Mouse (Mus musculus): ENCODE measurements at regions not wholly inside any gene's neighbourhood (a gene's known extent, or its start where the extent isn't known, plus 50 kb on each side); places are given as distances from the start of the nearest gene placed in this dataset.

- DNase-seq, result no peak
Measured at GRCm38 (mm10) chr10:120665670-120666069, 189.4 kb upstream of the Hmga2 start.

DNA sequence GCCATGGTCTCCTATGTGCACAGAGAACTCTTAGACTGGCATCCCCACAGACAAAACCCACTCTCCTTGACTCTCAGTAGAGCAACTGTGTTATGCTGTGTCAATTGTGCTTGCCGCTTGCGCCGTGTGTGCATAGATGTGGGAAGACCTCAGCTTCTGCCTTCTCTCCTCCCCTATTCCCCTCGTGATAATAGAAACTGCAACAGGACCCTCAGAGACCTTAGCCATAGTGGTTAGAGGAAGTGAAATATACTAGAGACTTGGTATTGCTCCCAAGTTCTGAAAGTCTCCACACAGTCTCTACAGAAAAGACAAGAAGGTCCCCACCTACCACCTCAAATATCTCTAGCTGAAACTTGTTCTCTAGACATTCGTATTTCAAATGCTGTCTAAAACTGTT, 188.2 kb upstream of the Hmga2 start:
- no peak for DNase-seq

GRCm38 (mm10) chr10:120663396-120663795, 187.1 kb upstream of the Hmga2 start:
- DNase-seq, result no peak

GRCm38 (mm10) chr10:120660503-120660902, 184.2 kb upstream of the Hmga2 start:
- no peak for DNase-seq

DNA sequence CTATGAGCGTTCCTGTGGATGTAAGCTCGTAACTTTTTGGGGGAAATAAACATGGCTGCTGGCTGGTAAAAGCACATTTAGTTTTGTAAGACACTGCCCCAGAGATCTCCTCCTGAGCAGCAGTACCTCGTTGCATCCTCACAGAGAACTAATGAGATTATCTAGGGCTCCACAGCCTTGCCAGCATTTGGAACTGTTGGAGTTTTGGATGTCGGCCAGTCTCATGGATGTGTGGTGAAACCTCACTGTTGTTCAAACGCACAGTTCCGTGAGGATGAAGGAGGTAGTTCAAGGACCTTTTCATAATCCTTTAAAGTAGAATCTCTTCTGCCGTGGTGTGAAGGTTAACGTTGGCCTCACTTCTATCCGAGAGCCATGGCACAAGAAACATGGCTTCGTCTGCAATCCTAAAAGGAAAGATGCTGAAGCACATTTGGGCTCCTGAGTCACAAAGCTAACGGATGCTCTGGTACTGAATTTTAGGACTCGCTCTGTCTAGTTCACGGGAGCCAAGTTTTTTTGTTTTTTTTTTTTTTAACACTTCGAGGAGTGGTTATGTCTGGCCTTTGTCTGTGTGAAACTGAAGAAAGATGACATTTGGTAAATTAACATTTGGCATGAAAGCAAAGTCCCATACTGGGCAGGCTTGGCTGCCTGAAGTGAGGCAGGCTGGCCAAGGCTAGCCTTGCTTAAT, 179.1 kb upstream of the Hmga2 start:
- no peak for DNase-seq

DNA sequence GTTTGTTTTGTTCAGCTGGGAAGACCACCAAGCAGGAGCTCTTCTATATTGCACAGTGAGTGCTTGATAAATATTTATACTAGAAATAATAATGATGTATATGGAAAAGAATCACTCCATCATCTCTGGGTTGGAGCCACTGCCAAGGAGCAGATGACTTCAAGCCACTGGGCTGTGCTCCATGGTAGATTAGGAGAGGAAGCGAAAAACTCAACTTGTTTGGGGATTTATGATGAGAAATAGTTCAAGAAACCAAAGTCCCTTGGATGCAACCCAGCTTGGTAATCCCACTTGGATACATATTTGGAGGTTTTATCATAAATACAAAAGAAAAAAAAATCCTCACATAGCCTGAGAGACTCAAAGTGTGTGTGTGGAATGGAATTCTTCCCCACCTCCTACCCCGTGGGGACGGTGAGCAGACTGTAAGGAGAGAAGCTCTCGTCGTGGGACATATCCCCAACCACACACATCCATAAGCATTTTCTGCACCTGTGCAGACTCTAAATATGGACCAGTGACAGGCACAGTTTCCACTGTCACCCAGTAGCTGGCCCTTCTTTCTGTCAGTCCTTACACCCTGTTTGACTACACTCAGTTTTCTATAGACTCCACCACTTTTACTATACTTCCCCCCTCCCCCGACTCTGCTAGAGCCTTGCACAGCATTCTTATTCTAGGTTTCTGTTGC, 176.4 kb upstream of the Hmga2 start:
- no peak for DNase-seq

DNA sequence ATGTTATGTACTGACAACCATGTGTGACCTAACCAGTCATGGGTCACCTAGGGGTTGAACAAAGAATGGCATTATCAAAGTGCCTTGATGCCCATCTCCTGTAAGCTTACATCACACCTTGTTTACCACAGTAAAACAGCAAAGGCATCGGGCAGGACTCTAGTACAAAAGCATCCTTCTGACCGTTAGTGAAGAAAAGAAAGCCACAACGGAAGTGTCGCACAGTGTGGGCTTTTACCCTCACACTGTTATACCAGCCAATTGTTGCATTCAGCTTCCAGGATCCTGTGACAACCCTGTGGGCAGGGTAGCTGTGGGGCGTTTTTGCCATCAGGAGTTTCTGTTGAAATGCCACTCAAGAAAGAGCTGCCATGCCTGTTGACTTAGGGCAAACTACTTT, 175.6 kb upstream of the Hmga2 start:
- DNase-seq, result no peak

DNA sequence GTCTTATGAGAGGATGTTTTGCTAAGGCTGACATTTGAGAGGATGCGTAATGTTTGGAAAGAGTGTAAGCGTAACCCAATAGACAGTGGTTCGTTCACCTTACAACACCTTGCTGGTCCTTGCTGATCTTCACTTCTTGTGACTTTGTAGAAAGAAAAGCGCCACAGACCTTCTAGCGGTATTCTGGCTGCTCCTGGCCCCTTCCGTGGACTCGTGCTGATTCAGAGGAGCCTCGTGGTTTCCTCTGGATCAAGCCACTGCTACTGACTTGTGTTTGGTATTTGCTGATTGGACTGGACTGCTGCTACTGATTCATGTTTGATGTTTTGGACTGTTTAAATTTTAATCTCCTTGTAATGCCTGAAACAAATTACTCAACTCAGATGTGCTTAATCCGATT, 174.1 kb upstream of the Hmga2 start:
- DNase-seq, result no peak

DNA sequence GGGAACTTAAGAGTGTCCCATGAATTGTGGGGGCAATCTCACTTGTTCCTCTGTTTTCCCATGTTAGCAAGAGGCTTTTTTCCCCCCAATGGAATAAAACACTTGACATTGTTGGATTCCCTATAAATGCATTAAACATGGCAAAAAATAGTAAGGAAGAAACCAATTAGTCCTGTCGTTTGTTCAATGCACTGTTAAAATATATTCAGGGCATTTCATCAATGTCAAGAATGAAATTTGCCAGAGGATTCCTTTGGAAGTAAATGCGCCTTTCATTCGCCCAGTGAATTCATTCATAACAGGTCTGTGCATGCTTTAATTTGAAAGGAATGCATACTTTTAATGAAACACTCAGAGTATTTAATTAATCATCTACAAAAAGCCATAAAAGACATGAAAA, 172.5 kb upstream of the Hmga2 start:
- no peak for DNase-seq

DNA sequence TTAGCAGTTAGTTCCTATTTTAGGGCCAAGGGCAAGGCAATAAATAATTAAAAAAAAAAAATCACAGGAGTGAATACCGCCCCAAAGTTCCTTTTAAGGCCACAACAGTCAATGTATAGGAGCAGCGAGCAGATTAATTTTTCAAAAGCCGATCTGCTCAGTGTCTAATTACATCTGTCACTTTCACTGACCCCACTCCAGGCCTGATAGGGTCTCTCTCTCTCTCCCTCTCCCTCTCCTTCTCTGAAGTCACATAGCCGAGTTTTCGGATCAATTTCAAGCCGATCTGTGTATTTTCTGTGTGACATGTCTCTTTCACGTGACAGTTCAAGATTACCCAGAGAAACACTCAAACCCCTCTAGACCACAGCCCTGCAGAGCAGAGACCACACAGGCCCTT, 171.8 kb upstream of the Hmga2 start:
- DNase-seq, result no peak

GRCm38 (mm10) chr10:120647323-120647722, 171.1 kb upstream of the Hmga2 start:
- DNase-seq, result no peak

GRCm38 (mm10) chr10:120646862-120647311, 170.6 kb upstream of the Hmga2 start:
- peak; percentile 55 for DNase-seq

DNA sequence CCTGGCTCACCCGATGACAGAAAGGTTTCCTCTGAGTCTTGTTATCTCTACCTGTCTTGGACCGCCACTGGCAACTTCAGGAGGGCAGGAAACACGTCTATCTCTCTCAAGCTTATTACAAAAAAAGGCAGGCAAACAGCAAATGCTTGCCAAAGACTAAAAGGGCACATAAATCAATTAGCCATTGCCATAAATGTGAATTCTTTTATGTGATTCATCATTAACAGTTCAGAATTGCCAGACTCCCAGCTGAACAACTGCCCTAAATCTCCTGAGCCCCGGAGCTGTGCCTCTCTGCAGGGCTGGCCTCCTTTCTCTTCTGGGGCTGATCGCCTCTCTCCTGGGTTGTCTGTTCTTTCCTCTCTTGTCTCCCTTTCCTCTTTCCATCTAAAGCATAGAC, 164.6 kb upstream of the Hmga2 start:
- DNase-seq, result no peak

DNA sequence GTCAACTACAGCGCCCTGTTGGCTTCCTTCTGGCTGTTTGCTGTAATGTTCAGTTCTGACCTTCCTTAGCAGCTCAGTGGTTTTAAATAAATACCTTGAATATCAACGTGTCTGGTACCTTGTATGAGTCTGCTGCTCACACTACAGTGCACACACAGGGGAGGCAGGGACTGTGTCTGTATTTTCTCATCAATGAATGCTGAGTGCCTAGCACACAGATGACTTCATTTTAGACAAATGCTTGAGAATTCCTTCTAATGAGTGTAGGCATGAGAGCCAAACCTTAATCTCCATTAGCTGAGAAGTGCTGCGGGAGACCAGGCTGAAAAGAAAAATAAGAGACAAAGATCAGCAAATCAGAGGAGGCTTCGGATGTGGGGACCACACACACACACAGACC, 162.0 kb upstream of the Hmga2 start:
- DNase-seq, result no peak

- peak; percentile 38 for DNase-seq
Measured at GRCm38 (mm10) chr10:120635818-120636543, 159.7 kb upstream of the Hmga2 start.

- no peak for DNase-seq
Measured at GRCm38 (mm10) chr10:120635194-120635593, 158.9 kb upstream of the Hmga2 start.

DNA sequence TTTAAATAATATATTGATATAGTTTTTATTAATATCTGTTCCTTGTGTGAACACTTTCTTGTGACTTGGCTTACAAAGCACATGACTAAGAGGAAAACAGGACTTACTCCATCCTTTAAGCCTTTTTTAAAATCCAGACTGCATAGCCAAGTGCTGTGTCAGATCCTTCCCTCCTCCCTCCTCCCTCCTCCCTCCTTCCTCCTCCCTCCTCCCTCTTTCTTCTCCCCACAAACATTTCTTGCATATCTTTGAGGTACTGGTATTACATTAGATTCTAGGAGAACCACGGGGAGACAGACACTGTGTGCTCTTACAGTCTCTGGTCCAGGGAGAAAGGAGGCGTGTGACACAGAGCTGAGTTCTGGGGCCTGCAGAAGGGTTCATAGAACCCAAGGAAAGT, 155.8 kb upstream of the Hmga2 start:
- DNase-seq, result no peak

DNA sequence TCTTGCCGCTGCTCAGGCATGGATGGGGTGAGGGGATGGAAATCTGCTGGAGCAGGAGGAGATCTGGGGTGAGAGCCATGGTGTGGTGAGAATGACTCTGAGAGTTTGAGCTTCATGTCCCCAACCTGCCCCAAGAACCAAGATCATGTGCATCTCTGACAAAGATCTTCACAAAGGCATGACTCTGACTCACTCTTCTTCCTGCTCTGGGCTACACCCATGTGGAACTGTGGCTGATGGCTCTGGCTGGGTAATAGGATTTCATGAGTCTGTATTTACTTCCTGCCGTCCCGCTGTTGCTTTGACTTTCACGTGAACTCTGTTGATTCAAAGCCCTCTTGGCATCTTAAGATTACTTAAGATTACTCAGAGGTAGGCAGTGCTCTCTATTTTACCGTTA, 151.8 kb upstream of the Hmga2 start:
- no peak for DNase-seq

DNA sequence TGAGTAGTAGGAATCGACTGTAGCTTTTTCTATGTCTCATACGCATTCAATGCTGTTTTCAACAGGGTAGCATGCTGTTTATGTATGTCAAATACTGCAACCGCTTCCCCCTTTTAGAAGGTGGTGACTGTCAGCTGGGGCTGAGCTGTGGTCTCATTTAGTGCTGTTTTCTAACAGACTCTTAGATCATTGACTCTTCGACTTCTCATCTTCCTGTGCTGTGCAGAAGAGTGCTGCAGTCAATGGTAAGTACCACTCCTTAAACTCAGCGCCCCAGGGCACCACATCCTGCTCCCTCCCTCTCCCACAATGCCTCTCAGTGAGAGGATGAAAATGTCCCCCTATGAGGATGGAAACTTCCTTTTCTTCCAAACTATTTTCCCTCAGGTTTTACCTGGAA, 149.2 kb upstream of the Hmga2 start:
- no peak for DNase-seq

DNA sequence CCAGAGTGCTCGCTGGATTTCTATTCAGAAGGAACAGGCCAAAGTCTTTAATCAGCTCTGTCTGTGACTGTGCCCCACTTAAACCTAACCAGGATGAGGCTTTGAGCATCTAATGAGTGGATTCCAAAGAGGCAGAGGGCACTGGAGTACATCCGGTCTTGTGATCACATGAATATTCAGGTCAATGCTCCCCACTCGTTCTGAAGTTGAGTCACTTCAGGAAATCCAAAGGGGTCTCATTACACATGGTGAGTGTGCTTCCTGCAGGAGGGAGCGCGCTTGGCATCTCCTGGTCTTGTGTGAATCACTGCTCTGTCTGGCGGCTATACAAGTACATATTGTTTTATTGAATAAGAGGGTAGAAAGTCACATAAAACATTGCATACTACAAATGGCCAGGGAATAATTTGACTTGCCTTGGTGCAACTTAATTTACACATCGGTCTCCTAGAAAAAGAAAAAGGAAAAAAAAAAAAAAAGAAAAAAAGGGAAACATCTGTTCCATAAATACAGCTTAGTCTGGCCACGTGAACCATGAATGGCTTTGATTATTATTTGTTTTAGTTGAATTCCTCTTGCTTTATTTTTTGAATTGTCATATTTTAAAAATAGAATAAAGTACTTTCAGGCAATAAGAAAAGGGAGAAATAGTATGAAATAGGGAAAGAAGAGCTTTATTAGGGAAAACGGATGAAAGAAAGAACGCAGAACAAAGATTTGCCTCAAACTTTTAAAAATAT, 148.1 kb upstream of the Hmga2 start:
- peak; percentile 12 for DNase-seq

DNA sequence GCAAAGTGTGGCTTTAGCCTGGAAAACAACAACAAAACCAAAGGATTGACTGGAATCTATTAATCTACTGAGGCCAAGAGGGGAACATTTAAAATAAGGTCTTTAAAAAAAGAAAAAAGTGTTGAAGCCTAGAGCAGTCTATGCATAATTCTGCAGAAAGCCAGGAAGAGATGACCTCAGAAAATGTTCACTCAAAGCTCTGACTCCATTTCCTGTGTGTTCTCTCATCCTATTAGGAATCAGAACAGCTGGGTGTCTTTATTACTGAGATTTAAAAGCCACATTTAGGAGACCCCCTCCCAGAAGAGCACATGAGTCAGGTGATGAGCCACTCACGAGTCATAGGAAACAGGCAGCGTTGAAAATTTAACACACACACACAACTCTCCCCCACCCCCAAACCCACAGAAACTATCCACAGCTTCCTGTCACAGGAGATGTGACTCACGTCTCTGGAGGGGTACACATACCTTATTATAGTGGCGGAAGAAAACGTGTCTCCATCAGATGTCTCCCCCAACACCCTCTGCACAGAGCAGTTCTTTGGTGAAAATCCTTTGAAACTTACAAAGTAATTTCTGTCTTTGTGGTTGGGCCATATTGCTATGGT, 140.2 kb upstream of the Hmga2 start:
- DNase-seq, result no peak

- no peak for DNase-seq
Measured at GRCm38 (mm10) chr10:120612351-120612750, 136.1 kb upstream of the Hmga2 start.

DNA sequence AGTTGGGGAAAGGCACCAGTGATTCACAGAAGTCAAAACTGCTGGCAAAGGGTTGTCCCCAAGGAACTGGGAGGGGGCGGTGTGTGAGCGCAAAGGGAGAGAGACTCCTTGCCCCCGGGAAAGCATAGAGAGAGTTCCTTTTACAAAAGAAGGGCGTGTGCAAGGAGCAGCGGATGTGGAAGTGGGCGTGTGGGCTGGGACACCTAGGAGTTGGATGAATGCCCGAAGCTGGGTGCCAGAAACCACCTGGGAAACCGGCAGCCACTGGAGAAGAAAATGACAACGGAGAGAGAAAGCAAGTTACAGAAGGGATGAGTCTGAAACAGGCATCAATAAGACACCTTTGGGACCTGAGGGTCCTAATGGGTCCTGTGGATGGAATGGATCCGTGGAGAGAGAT, 133.8 kb upstream of the Hmga2 start:
- peak; percentile 12 for DNase-seq

All from kidney, postnatal 10 days (tissue).